Mouse (Mus musculus): ENCODE measurements at regions not wholly inside any gene's neighbourhood (a gene's known extent, or its start where the extent isn't known, plus 50 kb on each side); places are given as distances from the start of the nearest gene placed in this dataset.

- TF ChIP-seq POLR2A (IDR thresholded peaks at IDR 0.05; ENCODE audit: extremely low read depth, insufficient read depth, low read length) (no peak), CTCF (IDR thresholded peaks at IDR 0.05; ENCODE audit: low read depth, low read length) (no peak)
Measured at GRCm38 (mm10) chr5:54178966-54179547, 180.8 kb downstream of the Stim2 start.
